Mouse (Mus musculus): ENCODE data around the gene Aifm2.

- TF ChIP-seq NELFE (IDR thresholded peaks at IDR 0.05; ENCODE audit: low read depth, low read length) (no peak), GABPA (IDR thresholded peaks at IDR 0.05; ENCODE audit: insufficient replicate concordance, low read depth, low read length) (no peak)
Observed at GRCm38 (mm10) chr10:61781461-61782128, 66.5 kb downstream of the Aifm2 start.

Data from CH12.LX (cell line).